In the genomic region with DNA sequence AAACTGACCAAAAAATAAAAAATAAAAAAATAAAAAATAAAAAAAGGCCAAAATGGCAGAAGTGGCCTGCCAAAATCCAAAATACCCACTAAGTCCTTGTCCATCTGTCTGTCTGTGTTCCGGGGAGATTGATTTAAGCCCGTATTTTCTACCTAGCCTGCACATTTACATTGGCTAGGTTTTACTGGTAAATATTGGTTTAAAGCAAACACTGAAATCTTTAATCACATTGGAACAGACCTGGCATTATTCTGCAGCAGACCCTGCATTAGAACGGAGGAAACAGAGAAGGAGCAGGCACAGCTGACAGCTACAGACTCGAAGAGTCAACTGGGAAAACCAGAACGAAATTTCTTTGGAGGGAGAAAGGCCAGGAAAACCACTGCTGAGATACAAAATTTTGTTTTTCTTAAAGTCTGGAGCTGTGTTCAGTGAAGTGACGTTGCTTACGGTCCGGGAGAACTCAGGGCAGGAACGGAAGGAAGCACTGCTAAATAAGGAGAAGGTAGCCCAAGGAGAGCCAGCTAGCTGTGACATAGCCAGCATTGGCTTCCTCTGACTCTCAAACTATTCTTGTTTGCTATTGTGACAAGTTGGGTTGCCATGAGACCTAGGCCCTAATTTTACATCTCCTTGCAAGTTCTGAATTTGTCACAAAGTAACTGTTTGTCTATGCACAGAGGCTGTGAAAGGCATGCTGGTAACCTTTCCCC, we compare ENCODE assay signal across 13 mouse cellular contexts.
DNase-seq lines count a peak whose midpoint lies in the region; ATAC-seq and TF ChIP-seq lines count a peak whose summit lies in the region.
"Had no signal": no experiment of that assay in that cellular context is flagged by ENCODE, and none has a peak within 500 bp of the region (broad histone marks: within the 10 kb centered on the region; RNA-seq: fewer than 3 reads in every experiment).

No protein-coding gene starts in this region.

- no peak for ATAC-seq in lung, embryonic 15.5 days (ENCODE audit: borderline replicate concordance, extremely low read depth, low FRiP score, low TSS enrichment)
- ATAC-seq in stomach, embryonic 14.5 days (ENCODE audit: insufficient number of reproducible peaks, insufficient read depth, low FRiP score, low read depth): 0 out of 2 replicates have a peak, but pooled peaks have one; percentile 49
- no peak for ATAC-seq in erythroid progenitor cell, adult 5-6 weeks (replicated peaks; ENCODE audit: low FRiP score, poor library complexity, severe bottlenecking)

- intact Hi-C loops in heart, adult 2 months (cut with DNase I): no loop called here

- H3K9me3 ChIP-seq in lung, embryonic 15.5 days: no peaks in the 10 kb centered on the region
- no peaks in the 10 kb centered on the region for H3K9me3 ChIP-seq in stomach, embryonic 14.5 days (ENCODE audit: control insufficient read depth, low read depth, low read length)

- no peak for TF ChIP-seq CTCF in heart, adult 2 months (IDR thresholded peaks at IDR 0.05)

- no peak for DNase-seq in lung, postnatal 25 days (ENCODE audit: low spot score)
- DNase-seq in heart, adult 2 months: peak in 1 of 2 experiments; percentile 54
- peak; percentile 38 for DNase-seq in heart, postnatal 4 days
- DNase-seq in kidney, adult 8-10 months: no peak
- no peak for DNase-seq in frontal cortex, postnatal 10 days (ENCODE audit: low spot score in 2 of 2)
- DNase-seq: kidney, postnatal 25 days; thymus, postnatal 4 days had no signal

- no peaks in the 10 kb centered on the region for H3K36me3 ChIP-seq in lung, embryonic 15.5 days
- H3K36me3 ChIP-seq in heart, adult 2 months (ENCODE audit: control insufficient read depth, insufficient read depth, low read length): peaks cover 2% of the 10 kb centered on the region; the same call in 1 of the 2 replicates
- no peaks in the 10 kb centered on the region for H3K36me3 ChIP-seq in stomach, embryonic 14.5 days (ENCODE audit: control insufficient read depth, insufficient read depth, low read length)
- H3K36me3 ChIP-seq: G1E had no signal

- TF ChIP-seq EP300 in heart, adult 2 months (IDR thresholded peaks at IDR 0.05; ENCODE audit: insufficient read depth, low read depth, low read length): no peak

- H3K79me2 ChIP-seq in heart, adult 2 months (replicated peaks; ENCODE audit: control insufficient read depth, insufficient read depth, low read length): no peaks in the 10 kb centered on the region

- H3K4me1 ChIP-seq in lung, embryonic 15.5 days: peaks cover 24% of the 10 kb centered on the region
- H3K4me1 ChIP-seq in heart, adult 2 months (ENCODE audit: control insufficient read depth, insufficient read depth, low read length): peaks cover 5% of the 10 kb centered on the region
- 0 out of 2 replicates have a peak, but pooled peaks cover 6% of the 10 kb centered on the region for H3K4me1 ChIP-seq in stomach, embryonic 14.5 days (ENCODE audit: control insufficient read depth, insufficient read depth, low read length)

- no peak overlapping the region for H3K9ac ChIP-seq in lung, embryonic 15.5 days
- peak overlapping the region; percentile 8; the same call in 1 of the 2 replicates for H3K9ac ChIP-seq in heart, adult 2 months (ENCODE audit: low read depth, low read length)
- no peak overlapping the region for H3K9ac ChIP-seq in stomach, embryonic 14.5 days (replicated peaks; ENCODE audit: low read depth, low read length)
- H3K9ac ChIP-seq: hindbrain, embryonic 14.5 days had no signal

- peak overlapping the region; percentile 42 for H3K27ac ChIP-seq in lung, embryonic 15.5 days
- H3K27ac ChIP-seq in heart, adult 2 months: peak overlapping the region; percentile 84
- H3K27ac ChIP-seq in stomach, embryonic 14.5 days (ENCODE audit: low read length): no peak overlapping the region
- H3K27ac ChIP-seq: hindbrain, embryonic 14.5 days had no signal

- no peaks in the 10 kb centered on the region for H3K27me3 ChIP-seq in lung, embryonic 15.5 days
- H3K27me3 ChIP-seq in heart, adult 2 months (ENCODE audit: control insufficient read depth, insufficient read depth, low read length): no peaks in the 10 kb centered on the region
- no peaks in the 10 kb centered on the region for H3K27me3 ChIP-seq in stomach, embryonic 14.5 days (ENCODE audit: control insufficient read depth, insufficient read depth, low read length)

- peak overlapping the region; percentile 25; the same call in 1 of the 2 replicates for H3K4me2 ChIP-seq in lung, embryonic 15.5 days
- no peak overlapping the region for H3K4me2 ChIP-seq in stomach, embryonic 14.5 days (replicated peaks; ENCODE audit: low read depth, low read length)
- H3K4me2 ChIP-seq: hindbrain, embryonic 14.5 days; midbrain, embryonic 11.5 days had no signal

- 31% methylated on average over 9 of the region's 9 CpGs for WGBS in lung, embryonic 15.5 days
- 27% methylated on average over 9 of the region's 9 CpGs for WGBS in heart, adult 2 months
- 52% methylated on average over 9 of the region's 9 CpGs for WGBS in stomach, embryonic 14.5 days

- TF ChIP-seq POLR2A in heart, adult 2 months (IDR thresholded peaks at IDR 0.05; ENCODE audit: insufficient read depth, low read depth, low read length): no peak

- H3K4me3 ChIP-seq in lung, embryonic 15.5 days: no peak overlapping the region
- peak overlapping the region; percentile 25; the same call in 1 of the 2 replicates for H3K4me3 ChIP-seq in heart, adult 2 months
- no peak overlapping the region for H3K4me3 ChIP-seq in stomach, embryonic 14.5 days (ENCODE audit: low read depth, low read length)
